Mouse (Mus musculus): ENCODE results near the gene Rps6kb2. TPM values are rescaled to one million over a fixed set of nuclear protein-coding genes. Genes with fewer than 3 reads are reported as not detected.

The Rps6kb2 gene
- total RNA-seq (2023): 41.0 TPM

DNA sequence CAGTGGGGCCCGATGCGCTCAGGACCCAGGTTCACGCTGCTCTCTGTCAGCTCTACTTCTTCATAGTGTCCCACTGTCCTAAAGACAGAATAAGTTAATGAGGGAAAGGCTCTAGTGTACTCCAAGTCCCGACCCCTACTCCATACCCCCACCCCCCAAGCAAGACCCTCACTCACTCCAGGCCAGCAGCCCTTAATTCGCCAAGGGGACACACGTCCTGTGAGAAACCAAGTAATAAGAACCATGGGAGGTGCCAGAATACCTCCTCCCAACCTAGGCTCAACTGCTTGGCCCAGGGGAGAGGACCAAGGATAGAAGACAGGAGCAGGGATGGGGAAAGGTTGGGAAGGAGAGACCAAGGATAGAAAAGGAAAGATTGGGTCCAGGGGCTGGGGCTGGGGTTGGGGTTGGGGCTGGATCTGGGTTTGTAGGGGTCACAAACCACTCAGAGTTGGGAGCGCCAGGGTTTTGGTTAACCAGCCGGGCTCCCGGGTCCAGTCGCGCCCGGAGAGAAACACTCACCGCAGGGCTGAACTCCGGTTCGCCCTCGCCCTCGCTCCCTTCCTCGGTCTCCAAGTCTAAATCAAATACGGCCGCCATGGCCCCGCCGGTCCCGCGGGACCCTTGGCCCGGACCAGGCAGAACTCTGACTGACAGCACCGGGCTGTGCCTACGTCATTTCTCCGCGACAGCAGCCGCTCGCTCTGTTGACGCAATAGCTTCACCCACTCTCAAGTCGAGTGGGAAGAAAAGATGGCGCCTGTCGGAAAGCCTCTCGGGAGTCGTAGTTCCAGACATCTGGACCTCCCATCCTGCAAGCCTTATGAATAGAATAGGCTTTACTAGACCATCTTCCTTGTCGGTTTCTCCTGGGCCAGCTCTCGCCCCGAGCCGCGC lies at the start of gene Rps6kb2:
Rps6kb2 (minus strand) TSS at position 709 of the 897 bp plus-strand sequence.

DNA sequence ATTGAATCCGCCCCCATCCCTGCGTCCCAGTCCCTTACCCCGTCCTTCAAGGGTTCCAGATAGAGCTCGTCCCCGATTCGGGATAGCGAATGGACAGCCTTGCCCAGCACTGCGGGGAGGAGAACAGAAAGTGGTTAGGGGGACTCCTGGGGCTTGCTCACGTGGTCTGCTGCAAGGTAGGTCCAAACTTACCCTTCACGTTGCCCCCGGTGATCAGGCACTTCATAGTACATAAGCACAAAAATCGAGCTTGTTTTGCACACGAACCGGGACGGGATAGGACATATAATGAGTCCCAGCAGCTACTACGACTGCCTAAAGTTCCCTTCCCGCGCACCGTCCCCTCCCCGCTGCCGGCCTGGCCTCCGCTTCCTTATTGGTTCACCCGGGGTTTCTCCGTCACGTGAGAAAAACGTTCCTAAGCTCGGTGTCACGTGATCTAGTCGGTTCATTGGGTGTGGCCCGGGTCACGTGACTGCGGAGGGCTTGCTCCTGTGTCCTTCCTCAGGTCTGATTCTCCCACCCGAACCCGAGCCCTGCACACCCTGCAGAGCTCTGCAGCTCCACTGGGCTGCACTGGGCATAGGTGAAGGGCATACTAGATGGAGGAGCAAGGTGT lies 38.2 kb upstream of the Rps6kb2 start, which contains the start of gene Rad9a:
Rad9a (minus strand) TSS at position 372 of the 619 bp plus-strand sequence.

DNA sequence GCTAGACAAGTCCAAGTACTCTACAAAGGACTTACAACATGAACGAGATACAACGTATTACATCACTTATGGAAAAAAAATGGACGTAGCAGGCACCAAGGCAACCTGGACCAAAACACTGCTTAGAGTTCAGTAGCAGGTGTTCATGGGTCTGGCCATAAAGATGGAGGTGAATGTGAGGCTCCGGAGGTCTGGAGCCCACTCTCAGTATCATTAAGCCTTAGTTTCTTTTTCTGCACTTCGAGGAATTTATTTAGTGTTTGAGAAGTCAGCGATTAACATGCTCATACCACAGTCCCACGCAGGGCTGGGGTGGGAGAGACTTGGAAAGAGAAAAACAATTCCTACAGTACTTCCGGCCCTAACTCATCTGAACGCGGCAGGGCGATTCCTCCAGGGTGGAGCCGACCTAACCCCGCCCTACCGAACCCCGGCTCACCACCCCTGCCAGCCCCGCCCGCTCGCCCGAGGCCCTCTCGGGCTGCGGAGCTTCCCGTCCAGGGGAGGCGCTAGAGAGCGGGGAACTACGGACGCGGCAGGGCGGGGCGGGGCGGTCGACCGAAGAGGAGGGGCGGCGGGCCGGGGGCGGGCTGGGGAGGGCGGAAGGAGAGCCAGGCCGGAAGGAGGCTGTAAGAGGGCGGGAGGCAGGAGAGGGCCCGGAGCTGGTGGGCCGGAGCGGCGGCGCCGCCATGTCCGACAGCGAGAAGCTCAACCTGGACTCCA lies 28.5 kb upstream of the Rps6kb2 start, which contains the start of gene Ppp1ca:
Ppp1ca (plus strand) TSS at position 538 of the 723 bp plus-strand sequence.

DNA sequence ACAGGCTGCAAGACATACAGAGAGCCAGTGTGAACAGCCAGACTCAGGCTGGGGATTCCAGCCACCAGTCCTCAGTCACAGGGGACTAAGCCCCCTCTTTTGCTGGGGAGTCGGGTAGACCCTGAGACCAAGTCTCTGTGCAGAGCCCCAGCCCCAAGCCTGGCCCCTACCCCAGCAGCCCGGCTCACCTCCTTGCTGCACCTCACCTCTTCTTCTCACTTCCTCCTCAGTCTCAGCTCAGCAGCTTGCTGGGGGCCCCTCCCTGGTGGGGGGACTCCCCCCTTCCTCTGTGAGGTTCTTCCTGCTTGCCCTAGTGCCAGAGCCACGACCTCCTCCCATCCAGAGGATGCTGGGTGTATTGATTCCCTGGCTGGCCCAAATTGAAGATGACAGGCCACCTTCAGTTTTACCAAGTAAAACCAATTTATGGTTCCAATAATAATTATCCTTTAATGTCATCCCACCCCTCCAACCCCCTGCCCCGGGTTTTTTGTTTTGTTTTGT lies 27.7 kb upstream of the Rps6kb2 start, which contains the start of gene Tbc1d10c:
Tbc1d10c (minus strand) TSS at position 454 of the 504 bp plus-strand sequence.

DNA sequence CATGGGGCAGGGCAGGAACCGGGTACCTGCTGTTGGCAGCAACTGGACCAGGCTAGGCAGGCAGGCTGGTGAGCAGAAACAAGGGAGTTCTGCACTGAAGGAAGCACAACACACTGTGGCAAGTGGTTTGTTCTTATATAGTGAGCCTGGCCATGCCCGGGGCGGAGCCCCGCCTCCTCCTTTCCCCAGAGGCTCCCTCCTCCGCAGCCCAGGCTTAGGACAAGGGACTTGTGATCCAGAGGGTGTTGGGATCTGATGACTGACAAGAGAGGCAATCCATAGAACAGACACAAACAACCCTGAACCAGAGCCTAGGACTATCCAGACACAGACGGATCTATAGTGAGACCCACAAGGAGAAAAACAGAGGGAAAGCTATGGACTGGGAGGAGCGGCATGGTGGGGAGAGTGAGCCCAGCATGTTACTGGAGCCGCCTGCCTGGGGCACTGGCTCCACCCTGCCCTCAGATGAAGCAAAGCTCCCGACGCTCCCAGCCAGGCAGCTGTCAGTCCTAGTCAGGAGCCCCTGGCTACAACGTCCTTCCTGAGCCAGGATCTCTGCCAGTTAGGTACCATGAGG lies 12.3 kb upstream of the Rps6kb2 start, which contains the start of gene Carns1:
Carns1 (minus strand) TSS at position 112 of the 580 bp plus-strand sequence.

GRCm38 (mm10) chr19:4153232-4153654 lies 9.9 kb downstream of the Rps6kb2 start, which contains the start of gene Ptprcap:
Gene Ptprcap, plus strand, starts transcription at chr19:4153604.

GRCm38 (mm10) chr19:4148491-4148806 lies 14.7 kb downstream of the Rps6kb2 start, which contains the start of gene Coro1b:
Gene Coro1b, plus strand, starts transcription at chr19:4148619.

GRCm38 (mm10) chr19:4143759-4144268 lies 19.3 kb downstream of the Rps6kb2 start, which contains the start of gene Cabp4:
Gene Cabp4, minus strand, starts transcription at chr19:4144033.

DNA sequence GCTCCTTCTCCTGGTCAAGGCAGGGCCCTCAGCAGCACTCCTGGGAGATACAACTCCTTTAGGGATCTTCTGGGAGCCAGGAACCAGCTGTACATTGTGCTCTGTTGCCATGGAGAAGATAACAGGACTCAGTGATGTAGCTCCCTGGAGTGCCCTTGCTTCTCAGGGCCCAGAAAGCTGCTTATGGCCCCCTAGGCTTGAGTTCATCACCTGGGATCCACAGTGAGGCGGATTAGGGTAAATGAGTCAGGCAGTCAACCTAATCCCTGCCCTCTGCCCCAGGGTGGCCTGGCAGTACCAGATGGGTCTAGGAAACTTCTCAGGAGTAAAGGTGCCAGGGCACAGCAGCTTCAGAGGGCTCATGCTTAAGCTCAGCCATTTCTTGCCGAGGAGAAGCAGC lies 23.7 kb downstream of the Rps6kb2 start, which contains the start of gene Gpr152:
Gpr152 (plus strand) TSS at position 342 of the 400 bp plus-strand sequence.

GRCm38 (mm10) chr19:4125741-4126696 lies 37.1 kb downstream of the Rps6kb2 start, which contains the start of gene Aip:
Gene Aip, minus strand, starts transcription at chr19:4125858.

Other genes starting within 250 kb of the Rps6kb2 start
- 1.7 TPM for gene Aldh3b1, start 233.5 kb downstream of the Rps6kb2 start, total RNA-seq (2023)
- gene Unc93b1, start 228.2 kb downstream of the Rps6kb2 start, total RNA-seq (2023): 46.4 TPM
- gene Aldh3b3, start 204.7 kb downstream of the Rps6kb2 start, total RNA-seq (2023): not detected
- not detected for gene Aldh3b2, start 191.0 kb downstream of the Rps6kb2 start, total RNA-seq (2023)
- gene Acy3, start 176.8 kb downstream of the Rps6kb2 start, total RNA-seq (2023): not detected
- gene Tbx10, start 170.6 kb downstream of the Rps6kb2 start, total RNA-seq (2023): not detected
- 7.4 TPM for gene Nudt8, start 162.8 kb downstream of the Rps6kb2 start, total RNA-seq (2023)
- 2.3 TPM for gene Gm49405, start 162.7 kb downstream of the Rps6kb2 start, total RNA-seq (2023)
- gene Doc2g, start 160.0 kb downstream of the Rps6kb2 start, total RNA-seq (2023): 2.9 TPM
- gene Ndufv1, start 150.5 kb downstream of the Rps6kb2 start, total RNA-seq (2023): 84.9 TPM
- gene Gstp1, start 125.4 kb downstream of the Rps6kb2 start, total RNA-seq (2023): 182 TPM
- gene Gstp2, start 117.3 kb downstream of the Rps6kb2 start, total RNA-seq (2023): 20.7 TPM
- gene Gstp3, start 103.8 kb downstream of the Rps6kb2 start, total RNA-seq (2023): 39.0 TPM
- not detected for gene Cabp2, start 81.8 kb downstream of the Rps6kb2 start, total RNA-seq (2023)
- 152 TPM for gene Cdk2ap2, start 66.2 kb downstream of the Rps6kb2 start, total RNA-seq (2023)
- 266 TPM for gene Pitpnm1, start 63.4 kb downstream of the Rps6kb2 start, total RNA-seq (2023)
- gene Aip, start 37.5 kb downstream of the Rps6kb2 start, total RNA-seq (2023): 149 TPM
- gene Gpr152, start 23.6 kb downstream of the Rps6kb2 start, total RNA-seq (2023): 0.26 TPM
- 0.18 TPM for gene Cabp4, start 19.3 kb downstream of the Rps6kb2 start, total RNA-seq (2023)
- gene Coro1b, start 14.7 kb downstream of the Rps6kb2 start, total RNA-seq (2023): 121 TPM
- gene Ptprcap, start 9.8 kb downstream of the Rps6kb2 start, total RNA-seq (2023): 209 TPM
- 75.2 TPM for gene Carns1, start 12.1 kb upstream of the Rps6kb2 start, total RNA-seq (2023)
- 228 TPM for gene Tbc1d10c, start 27.9 kb upstream of the Rps6kb2 start, total RNA-seq (2023)
- gene Ppp1ca, start 28.7 kb upstream of the Rps6kb2 start, total RNA-seq (2023): 315 TPM
- gene Rad9a, start 38.3 kb upstream of the Rps6kb2 start, total RNA-seq (2023): 28.3 TPM
- gene Clcf1, start 50.9 kb upstream of the Rps6kb2 start, total RNA-seq (2023): 107 TPM
- gene AC109138.7, start 51.0 kb upstream of the Rps6kb2 start, total RNA-seq (2023): not detected
- 56.2 TPM for gene Pold4, start 68.5 kb upstream of the Rps6kb2 start, total RNA-seq (2023)
- gene Ssh3, start 105.8 kb upstream of the Rps6kb2 start, total RNA-seq (2023): 12.9 TPM
- 14.4 TPM for gene Ankrd13d, start 119.8 kb upstream of the Rps6kb2 start, total RNA-seq (2023)
- 343 TPM for gene Grk2, start 142.9 kb upstream of the Rps6kb2 start, total RNA-seq (2023)
- 132 TPM for gene Kdm2a, start 234.9 kb upstream of the Rps6kb2 start, total RNA-seq (2023)

Data from CD4-positive naive resting alpha-beta T cell, adult 76 days (primary cell).